Comparison of ENCODE assay signal across 26 mouse cellular contexts in genomic region chr11:106755583-106755982, GRCm38 (mm10). TPM values are rescaled to one million over a fixed set of nuclear protein-coding genes. Genes with fewer than 3 reads are reported as not detected.
DNase-seq lines count a peak whose midpoint lies in the region; ATAC-seq and TF ChIP-seq lines count a peak whose summit lies in the region.
"Had no signal": no experiment of that assay in that cellular context is flagged by ENCODE, and none has a peak within 500 bp of the region (broad histone marks: within the 10 kb centered on the region; RNA-seq: fewer than 3 reads in every experiment).

No protein-coding gene starts in this region.

- no peak overlapping the region for H3K27ac ChIP-seq in MEL (ENCODE audit: control insufficient read depth, low read depth, low read length)
- H3K27ac ChIP-seq: embryonic facial prominence, embryonic 13.5 days; embryonic facial prominence, embryonic 15.5 days; forebrain, embryonic 10.5 days; forebrain, embryonic 12.5 days had no signal

- no peak for TF ChIP-seq EP300 in MEL (IDR thresholded peaks at IDR 0.05; ENCODE audit: low read depth in 1 of 2, low read length in 2 of 2)

- H3K9ac ChIP-seq in MEL (ENCODE audit: control insufficient read depth, low read depth, low read length, poor library complexity, severe bottlenecking): no peak overlapping the region
- H3K9ac ChIP-seq: embryonic facial prominence, embryonic 13.5 days; embryonic facial prominence, embryonic 15.5 days; forebrain, embryonic 12.5 days had no signal

- no peaks in the 10 kb centered on the region for H3K79me2 ChIP-seq in MEL (ENCODE audit: control insufficient read depth, insufficient read depth, low read length, poor library complexity)

- no peaks in the 10 kb centered on the region for H3K27me3 ChIP-seq in MEL (ENCODE audit: control insufficient read depth in 1 of 2, insufficient read depth in 2 of 2, low read length in 2 of 2)
- H3K27me3 ChIP-seq in Patski: no peaks in the 10 kb centered on the region
- H3K27me3 ChIP-seq: CH12.LX; embryonic facial prominence, embryonic 13.5 days; embryonic facial prominence, embryonic 15.5 days; forebrain, embryonic 12.5 days had no signal

- H3K9me3 ChIP-seq in MEL (replicated peaks; ENCODE audit: insufficient read depth, low read length): no peaks in the 10 kb centered on the region
- H3K9me3 ChIP-seq: embryonic facial prominence, embryonic 13.5 days; embryonic facial prominence, embryonic 15.5 days; forebrain, embryonic 10.5 days; forebrain, embryonic 12.5 days; G1E had no signal

- H3K36me3 ChIP-seq in MEL (ENCODE audit: control insufficient read depth in 1 of 2, insufficient read depth in 2 of 2, low read length in 2 of 2): peaks cover 0 to 37% of the 10 kb centered on the region in 2 experiments; a peak in 2 of 4 replicates
- H3K36me3 ChIP-seq: embryonic facial prominence, embryonic 13.5 days; embryonic facial prominence, embryonic 15.5 days; forebrain, embryonic 10.5 days; forebrain, embryonic 12.5 days had no signal

- POLR2A ChIA-PET in Patski (lab: Charles Lee): no interaction called here

- DNase-seq in retina, postnatal 1 day: peak; percentile 39
- DNase-seq in retina, embryonic 14.5 days (ENCODE audit: low spot score): no peak
- DNase-seq in MEL (ENCODE audit: low read depth, low spot score) (no peak), Patski (ENCODE audit: low read depth, low spot score) (no peak)
- no peak for DNase-seq in kidney, postnatal 14 days
- DNase-seq: adrenal gland, adult 8-10 months; adrenal gland, postnatal 14 days; adrenal gland, postnatal 36 days; B cell, adult 2 months; cerebellum, adult 11 months; cerebellum, adult 18-20 months; cerebellum, adult 8-10 months; cerebellum, adult 9-11 months; cerebellum, postnatal 14 days; cerebellum, postnatal 36 days; embryo, embryonic 11 days had no signal

- TF ChIP-seq CTCF in MEL (IDR thresholded peaks at IDR 0.05 in 2 of 3, conservative IDR thresholded peaks at IDR 0.05 in 1 of 3; ENCODE audit: control insufficient read depth in 1 of 3, insufficient read depth in 1 of 3, low read depth in 2 of 3, low read length in 3 of 3, poor library complexity in 1 of 3, severe bottlenecking in 1 of 3) (no peak), Patski (IDR thresholded peaks at IDR 0.05) (no peak)

- no peak for TF ChIP-seq RAD21 in MEL (IDR thresholded peaks at IDR 0.05; ENCODE audit: low read depth, low read length)

- no peak overlapping the region for H3K4me3 ChIP-seq in MEL (ENCODE audit: control insufficient read depth in 1 of 2, insufficient read depth in 1 of 2, low read depth in 2 of 2, low read length in 2 of 2)
- H3K4me3 ChIP-seq: embryonic facial prominence, embryonic 13.5 days; embryonic facial prominence, embryonic 15.5 days; erythroblast, embryonic 14.5 days; forebrain, embryonic 10.5 days; forebrain, embryonic 12.5 days had no signal

- no peak for TF ChIP-seq POLR2A in MEL (IDR thresholded peaks at IDR 0.05; ENCODE audit: control insufficient read depth in 1 of 2, insufficient read depth in 1 of 2, low read depth in 1 of 2, low read length in 2 of 2, poor library complexity in 1 of 2)

- peak; percentile 51 for ATAC-seq in Patski
- ATAC-seq: CD4-positive, CD25-positive, alpha-beta regulatory T cell, adult 4 months; forebrain, embryonic 14.5 days; forebrain, embryonic 16.5 days had no signal

- CTCF ChIA-PET in Patski (lab: Charles Lee): no interaction called here

- in situ Hi-C loops in Patski (cut with MboI; ENCODE audit: low pct_unique_long_range_greater_than_20kb): loop anchor here (25.0 kb wide), 1 partner anchor 243 kb away; no protein-coding TSS in a partner anchor

- H3K4me1 ChIP-seq in MEL (ENCODE audit: control insufficient read depth in 1 of 2, insufficient read depth in 2 of 2, low read length in 2 of 2): peaks cover 8 to 47% of the 10 kb centered on the region in 2 experiments
- H3K4me1 ChIP-seq: embryonic facial prominence, embryonic 13.5 days; embryonic facial prominence, embryonic 15.5 days; forebrain, embryonic 10.5 days; forebrain, embryonic 12.5 days had no signal

TF ChIP-seq in MEL, 35 proteins besides CTCF, POLR2A, EP300 and RAD21:
- TF ChIP-seq GATA1 (IDR thresholded peaks at IDR 0.05; ENCODE audit: low read depth, low read length) (0 out of 2 replicates have a peak, but pooled peaks have one; percentile 7), MYB (IDR thresholded peaks at IDR 0.05; ENCODE audit: low read depth, low read length) (no peak)

RNA-seq across cellular contexts. Expression of gene Milr1, which starts 4.6 kb away (rescaled TPM):
- not detected in 2 replicates for total RNA-seq in MEL (2012; rRNA removed)
- polyA plus RNA-seq in MEL (2012; ENCODE audit: insufficient read depth in 1 of 2, insufficient read length in 2 of 2, low read depth in 1 of 2, low replicate concordance in 2 of 2, missing spikeins in 1 of 2): under 1 TPM in 1 of 2 experiments, not detected in 1; 0.26 TPM
- polyA plus RNA-seq in Patski (2021): 0.59 TPM
- polyA plus RNA-seq: erythroblast, embryonic 14.5 days had no signal

RNA-seq across cellular contexts. Expression of gene Pecam1, which starts 5.2 kb away (rescaled TPM):
- total RNA-seq in MEL (2012; rRNA removed): 0.12 and 0.20 TPM in 2 replicates
- under 1 TPM in 1 of 2 experiments, not detected in 1; 0.14 TPM for polyA plus RNA-seq in MEL (2012; ENCODE audit: insufficient read depth in 1 of 2, insufficient read length in 2 of 2, low read depth in 1 of 2, low replicate concordance in 2 of 2, missing spikeins in 1 of 2)
- 0.05 TPM for polyA plus RNA-seq in Patski (2021)
- polyA plus RNA-seq: erythroblast, embryonic 14.5 days; G1E had no signal

RNA-seq across cellular contexts. Expression of gene Polg2, which starts 23.8 kb away (rescaled TPM):
- total RNA-seq in MEL (2012; rRNA removed): 9.2 and 10.7 TPM in 2 replicates
- polyA plus RNA-seq in MEL (2012; ENCODE audit: insufficient read depth in 1 of 2, insufficient read length in 2 of 2, low read depth in 1 of 2, low replicate concordance in 2 of 2, missing spikeins in 1 of 2) (1 to 10 TPM in 1 of 2 experiments, not detected in 1; 6.3 TPM), Patski (2021) (8.6 TPM)

RNA-seq across cellular contexts. Expression of gene Ddx5, which starts 33.4 kb away (rescaled TPM):
- total RNA-seq in MEL (2012; rRNA removed): 338 and 358 TPM in 2 replicates
- 1,000 to 10,000 TPM in 1 of 2 experiments, 100 to 1,000 TPM in 1; 748 to 3,269 TPM for polyA plus RNA-seq in MEL (2012; ENCODE audit: insufficient read depth in 1 of 2, insufficient read length in 2 of 2, low read depth in 1 of 2, low replicate concordance in 2 of 2, missing spikeins in 1 of 2)
- 757 TPM for polyA plus RNA-seq in Patski (2021)

RNA-seq across cellular contexts. Expression of gene Cep95, which starts 33.5 kb away (rescaled TPM):
- 11.2 and 11.6 TPM in 2 replicates for total RNA-seq in MEL (2012; rRNA removed)
- polyA plus RNA-seq in MEL (2012; ENCODE audit: insufficient read depth in 1 of 2, insufficient read length in 2 of 2, low read depth in 1 of 2, low replicate concordance in 2 of 2, missing spikeins in 1 of 2): 10 to 100 TPM in 1 of 2 experiments, not detected in 1; 12.9 TPM
- 19.4 TPM for polyA plus RNA-seq in Patski (2021)
